Mouse (Mus musculus) small intestine, adult 2 months (tissue): ENCODE measurements around the gene Anln.

Experiments used
- CTCF ChIP-seq: fragments of 200-500 bp; IDR thresholded peaks from 2 replicates; pipeline ENCODE4 v1.5.1; 2012; ENCODE audit warnings: low read depth, mild to moderate bottlenecking, control low read depth, inconsistent platforms, low read length, moderate library complexity, mixed read lengths; ENCODE audit not compliant: insufficient replicate concordance, insufficient read length; ENCODE audit errors: extremely low read depth
- POLR2A ChIP-seq: fragments of 200-500 bp; IDR thresholded peaks from 2 replicates; pipeline ENCODE4 v1.6.1; 2012; ENCODE audit warnings: low read depth, mild to moderate bottlenecking, control low read depth, inconsistent platforms, low read length, moderate library complexity

- no peak for TF ChIP-seq CTCF
- TF ChIP-seq POLR2A: no peak
Measured at GRCm38 (mm10) chr9:22353465-22353864, 35.5 kb downstream of the Anln start.
